Mouse (Mus musculus): ENCODE results near the gene Mnt.

GRCm38 (mm10) chr11:74881979-74882378 is 51.3 kb downstream of the Mnt start:
- TF ChIP-seq POLR2A (IDR thresholded peaks at IDR 0.05; ENCODE audit: control insufficient read depth, extremely low read depth, insufficient read depth, low read length, poor library complexity) (no peak), CTCF (IDR thresholded peaks at IDR 0.05; ENCODE audit: borderline replicate concordance, control insufficient read depth, extremely low read depth, insufficient read depth, low read length, poor library complexity) (no peak)
